Mouse (Mus musculus) kidney, embryonic 14.5 days (tissue): ENCODE results near the gene Nid2. TPM values are rescaled to one million over a fixed set of nuclear protein-coding genes. Genes with fewer than 3 reads are reported as not detected.

Source experiments
- ATAC-seq: fragments of 200-750 bp; cut with Nextera tagmentation; 2 replicates; pipeline ENCODE4 v1.8.0; 2017; ENCODE audit warnings: moderate number of reproducible peaks, mild to moderate bottlenecking, moderate TSS enrichment, moderate library complexity; ENCODE audit not compliant: low FRiP score, low TSS enrichment
- H3K27ac ChIP-seq: fragments of 300-500 bp; sonication (generic); 2 replicates; pipeline ENCODE4 v1.5.1; 2014; ENCODE audit warnings: low read depth, mild to moderate bottlenecking, low read length, moderate library complexity, mixed read lengths
- H3K27me3 ChIP-seq: fragments of 300-500 bp; sonication (generic); 2 replicates; pipeline ENCODE4 v1.6.1; 2014; ENCODE audit warnings: mild to moderate bottlenecking, low read length; ENCODE audit not compliant: control insufficient read depth, insufficient read depth
- H3K36me3 ChIP-seq: fragments of 300-500 bp; sonication (generic); 2 replicates; pipeline ENCODE4 v1.6.1; 2014; ENCODE audit warnings: low read length, mixed read lengths; ENCODE audit not compliant: control insufficient read depth, insufficient read depth
- H3K4me1 ChIP-seq: fragments of 300-500 bp; sonication (generic); 2 replicates; pipeline ENCODE4 v1.6.1; 2014; ENCODE audit warnings: low read length, mixed read lengths; ENCODE audit not compliant: control insufficient read depth, insufficient read depth
- H3K4me2 ChIP-seq: fragments of 300-500 bp; sonication (generic); replicated peaks from 2 replicates; pipeline ENCODE4 v1.6.1; 2014; ENCODE audit warnings: low read depth, mild to moderate bottlenecking, low read length
- H3K4me3 ChIP-seq: fragments of 300-500 bp; sonication (generic); 2 replicates; pipeline ENCODE4 v1.5.1; 2014; ENCODE audit warnings: mild to moderate bottlenecking, low read length
- H3K9ac ChIP-seq: fragments of 300-500 bp; sonication (generic); 2 replicates; pipeline ENCODE4 v1.6.1; 2014; ENCODE audit warnings: low read depth, mild to moderate bottlenecking, low read length, moderate library complexity
- H3K9me3 ChIP-seq: fragments of 300-500 bp; sonication (generic); 2 replicates; pipeline ENCODE4 v1.6.1; 2016; ENCODE audit warnings: low read length; ENCODE audit not compliant: control insufficient read depth
- WGBS: fragments of 180-500 bp; shearing (Covaris S2); extraction: QIAGEN DNeasy Blood & Tissue Kit; methylation state at CpG from one replicate; pipeline ENCODE4 v1.1.7; 2014; 5-methylcytosine and 5-hydroxymethylcytosine counted together
- polyA plus RNA-seq: library from polyadenylated mRNA; unstranded; fragments of >200 nt; fragmentation: Nextera tagmentation; extraction: Ambion mirVana; gene quantifications from 2 replicates; pipeline ENCODE4 v1.2.1, GENCODE M21; 2014

Nid2 gene
- polyA plus RNA-seq, result 74.3 and 95.7 TPM in 2 replicates

DNA sequence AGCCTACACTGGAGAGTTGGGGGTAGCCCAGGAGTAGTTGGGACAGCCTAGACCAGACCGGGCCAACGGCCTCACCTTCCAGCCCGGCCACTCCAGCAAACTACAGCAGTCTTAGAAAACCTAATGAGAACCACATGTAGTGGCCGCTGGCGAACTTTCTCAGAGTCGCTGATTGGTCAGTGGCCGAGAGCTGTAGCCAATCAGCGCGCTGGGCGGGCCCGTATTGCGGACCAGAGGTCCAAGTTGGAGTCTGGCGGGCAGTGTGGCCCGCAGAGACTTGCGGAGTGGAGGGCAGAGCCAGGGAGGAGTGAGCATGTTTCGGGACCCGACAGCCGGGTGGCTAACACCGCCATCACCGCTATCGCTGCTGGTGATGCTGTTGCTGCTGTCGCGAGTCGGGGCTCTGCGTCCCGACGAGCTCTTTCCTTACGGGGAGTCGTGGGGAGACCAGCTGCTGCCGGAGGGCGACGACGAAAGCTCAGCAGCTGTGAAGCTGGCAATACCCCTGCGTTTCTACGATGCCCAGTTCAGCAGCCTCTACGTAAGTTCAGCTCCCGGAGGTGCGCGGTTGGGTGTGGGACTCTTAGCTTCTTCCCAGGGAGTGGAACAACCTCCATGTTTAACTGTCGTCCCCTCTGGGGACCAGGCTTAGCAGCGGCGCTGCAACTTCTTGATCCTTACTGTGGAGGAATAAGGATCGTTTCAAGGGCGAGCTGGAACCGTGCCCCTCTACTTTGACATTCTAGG, at the start of gene Nid2:
Gene Nid2, plus strand, starts transcription at position 241 of the 747 bp plus-strand sequence.
- 0 out of 2 replicates have a peak, but pooled peaks cover 2% of the 10 kb centered on the region for H3K27me3 ChIP-seq
- H3K4me3 ChIP-seq, result peak within 1 kb of the TSS; percentile 59
- no peaks in the 10 kb centered on the region for H3K36me3 ChIP-seq
- H3K9ac ChIP-seq, result peak within 1 kb of the TSS; percentile 63
- ATAC-seq, result peak; percentile 96
- H3K9me3 ChIP-seq, result no peaks in the 10 kb centered on the region
- peaks cover 21% of the 10 kb centered on the region for H3K4me1 ChIP-seq
- WGBS, result 0% methylated on average over 45 of the region's 45 CpGs
- peak within 1 kb of the TSS; percentile 70 for H3K27ac ChIP-seq
- peak within 1 kb of the TSS; percentile 69 for H3K4me2 ChIP-seq

- no peak overlapping the region for H3K27ac ChIP-seq
- no peaks in the 10 kb centered on the region for H3K36me3 ChIP-seq
- no peaks in the 10 kb centered on the region for H3K27me3 ChIP-seq
- no peak overlapping the region for H3K4me2 ChIP-seq
- ATAC-seq, result no peak
- no peaks in the 10 kb centered on the region for H3K4me1 ChIP-seq
- no peaks in the 10 kb centered on the region for H3K9me3 ChIP-seq
- no peak overlapping the region for H3K9ac ChIP-seq
- H3K4me3 ChIP-seq, result no peak overlapping the region
Observed at GRCm38 (mm10) chr14:19701546-19701945, 49.5 kb upstream of the Nid2 start.

- ATAC-seq, result peak; percentile 56
- 7% methylated on average over 16 of the region's 16 CpGs for WGBS
- no peak overlapping the region for H3K4me3 ChIP-seq
- no peak overlapping the region for H3K9ac ChIP-seq
- H3K4me1 ChIP-seq, result peaks cover 12% of the 10 kb centered on the region; the same call in 1 of the 2 replicates
- H3K27me3 ChIP-seq, result no peaks in the 10 kb centered on the region
- no peak overlapping the region for H3K27ac ChIP-seq
- H3K36me3 ChIP-seq, result no peaks in the 10 kb centered on the region
- no peaks in the 10 kb centered on the region for H3K9me3 ChIP-seq
- no peak overlapping the region for H3K4me2 ChIP-seq
Observed at GRCm38 (mm10) chr14:19705649-19706048, 45.4 kb upstream of the Nid2 start.

DNA sequence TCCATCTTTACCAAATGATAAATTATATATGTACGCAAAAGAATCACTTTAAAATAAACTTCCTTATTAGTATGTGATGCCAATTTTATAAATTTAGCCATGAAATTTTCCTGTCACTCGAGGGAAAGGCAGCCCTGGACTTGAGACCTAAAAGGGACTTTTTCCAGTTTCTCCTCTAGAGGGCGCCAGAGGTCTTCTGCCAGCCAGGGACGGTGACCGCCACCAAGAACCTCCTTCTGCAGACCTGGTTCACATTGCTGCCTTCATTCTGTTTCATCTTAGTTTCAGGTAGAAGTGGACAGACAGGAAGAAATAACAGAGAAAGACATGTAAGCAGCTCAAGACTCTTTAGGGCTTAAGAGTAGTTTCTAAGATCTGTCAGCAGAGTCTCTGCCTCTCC, 44.6 kb upstream of the Nid2 start:
- Histone ChIP-seq H3K4me1 (peaks cover 12% of the 10 kb centered on the region; the same call in 1 of the 2 replicates), H3K9me3 (no peaks in the 10 kb centered on the region), H3K27me3 (no peaks in the 10 kb centered on the region), H3K27ac (no peak overlapping the region; the same call in 1 of the 2 replicates), H3K4me3 (no peak overlapping the region), H3K36me3 (no peaks in the 10 kb centered on the region), H3K9ac (no peak overlapping the region), H3K4me2 (no peak overlapping the region)
- 0% methylated on average over 5 of the region's 5 CpGs for WGBS
- peak; percentile 33; the same call in 1 of the 2 replicates for ATAC-seq

GRCm38 (mm10) chr14:19706997-19707396, 44.1 kb upstream of the Nid2 start:
- no peak overlapping the region for H3K4me3 ChIP-seq
- H3K27ac ChIP-seq, result peak overlapping the region; percentile 42; the same call in 1 of the 2 replicates
- H3K9me3 ChIP-seq, result no peaks in the 10 kb centered on the region
- 48% methylated on average over 2 of the region's 2 CpGs for WGBS
- peak; percentile 22; the same call in 1 of the 2 replicates for ATAC-seq
- H3K4me1 ChIP-seq, result peaks cover 12% of the 10 kb centered on the region; the same call in 1 of the 2 replicates
- H3K36me3 ChIP-seq, result no peaks in the 10 kb centered on the region
- no peak overlapping the region for H3K9ac ChIP-seq
- H3K4me2 ChIP-seq, result no peak overlapping the region; the same call in 1 of the 2 replicates
- no peaks in the 10 kb centered on the region for H3K27me3 ChIP-seq

DNA sequence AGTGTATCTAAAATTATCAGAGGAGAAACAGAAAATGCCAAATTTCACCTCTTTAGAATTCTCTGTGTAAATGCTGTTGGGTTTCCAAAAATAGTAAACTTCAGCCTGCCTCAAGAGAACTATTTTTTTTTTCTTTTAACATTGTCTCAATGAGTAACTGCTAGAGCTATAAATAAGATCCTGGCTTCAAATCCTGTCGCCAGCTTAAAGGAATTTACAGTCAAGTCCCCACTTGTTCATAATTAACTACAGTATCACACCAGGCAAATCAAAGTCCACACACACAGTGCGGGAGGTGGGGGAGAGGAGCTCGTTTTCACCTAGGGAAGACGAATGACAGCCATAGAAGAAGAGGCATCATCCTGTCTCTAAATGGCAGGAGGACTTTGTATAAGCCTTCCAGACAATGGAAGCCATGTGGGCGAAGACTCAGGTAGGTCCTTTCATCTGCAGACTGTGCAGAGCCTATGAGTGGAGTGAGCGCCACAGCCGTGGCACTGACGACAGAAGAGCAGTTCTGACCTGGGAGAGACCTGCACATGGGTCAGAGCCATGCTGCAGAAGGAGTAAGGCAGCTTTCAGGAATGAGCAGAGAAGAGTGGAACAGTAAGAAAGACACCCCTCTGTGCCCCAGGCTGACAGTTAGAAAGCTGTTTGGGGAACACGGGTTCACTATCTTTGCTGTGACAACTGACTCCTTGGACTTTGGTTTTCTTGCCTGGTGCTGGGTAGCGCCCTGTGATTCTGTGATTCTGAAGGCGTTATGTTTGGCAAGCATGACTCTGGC, 43.2 kb upstream of the Nid2 start:
- no peak overlapping the region for H3K27ac ChIP-seq
- no peak overlapping the region; the same call in 1 of the 2 replicates for H3K9ac ChIP-seq
- no peak overlapping the region; the same call in 1 of the 2 replicates for H3K4me2 ChIP-seq
- WGBS, result 42% methylated on average over 11 of the region's 11 CpGs
- no peak overlapping the region for H3K4me3 ChIP-seq
- H3K27me3 ChIP-seq, result no peaks in the 10 kb centered on the region
- H3K4me1 ChIP-seq, result peaks cover 17% of the 10 kb centered on the region; the same call in 1 of the 2 replicates
- no peak for ATAC-seq
- no peaks in the 10 kb centered on the region for H3K9me3 ChIP-seq
- H3K36me3 ChIP-seq, result no peaks in the 10 kb centered on the region

DNA sequence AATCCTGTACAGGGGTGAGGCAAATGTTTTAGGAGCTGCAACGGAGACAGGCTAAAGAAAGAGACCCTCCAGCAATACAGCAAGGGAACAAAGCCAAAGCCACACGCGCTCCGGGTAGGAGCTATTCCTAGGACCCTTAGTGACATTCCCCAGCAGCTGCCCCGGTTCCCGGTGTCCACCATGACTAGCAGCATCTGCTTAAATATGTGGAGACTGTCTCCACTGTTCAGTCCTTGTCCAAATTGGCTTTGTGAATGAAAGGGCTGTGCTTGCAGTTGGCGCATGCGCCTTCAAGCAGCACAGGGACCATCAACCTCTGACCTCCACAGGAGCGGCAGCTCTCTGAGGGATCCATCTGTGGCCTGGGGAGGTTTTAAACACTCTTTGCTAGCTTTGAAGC, 41.9 kb upstream of the Nid2 start:
- no peak overlapping the region for H3K4me3 ChIP-seq

GRCm38 (mm10) chr14:19711771-19712170, 39.3 kb upstream of the Nid2 start:
- Histone ChIP-seq H3K4me2 (no peak overlapping the region), H3K36me3 (no peaks in the 10 kb centered on the region), H3K9ac (no peak overlapping the region), H3K27me3 (no peaks in the 10 kb centered on the region), H3K4me1 (peaks cover 17% of the 10 kb centered on the region; the same call in 1 of the 2 replicates), H3K27ac (no peak overlapping the region), H3K4me3 (no peak overlapping the region), H3K9me3 (no peaks in the 10 kb centered on the region)
- ATAC-seq, result no peak
- WGBS, result 65% methylated on average over 1 of the region's 1 CpGs

More for the DNA sequence above, 41.9 kb upstream of the Nid2 start:
- no peak for ATAC-seq
- Histone ChIP-seq H3K9me3 (no peaks in the 10 kb centered on the region), H3K4me2 (peak overlapping the region; percentile 12; the same call in 1 of the 2 replicates), H3K9ac (no peak overlapping the region), H3K27me3 (no peaks in the 10 kb centered on the region), H3K27ac (no peak overlapping the region), H3K36me3 (no peaks in the 10 kb centered on the region), H3K4me1 (peaks cover 17% of the 10 kb centered on the region; the same call in 1 of the 2 replicates)
- 61% methylated on average over 9 of the region's 9 CpGs for WGBS
